In the genomic region with DNA sequence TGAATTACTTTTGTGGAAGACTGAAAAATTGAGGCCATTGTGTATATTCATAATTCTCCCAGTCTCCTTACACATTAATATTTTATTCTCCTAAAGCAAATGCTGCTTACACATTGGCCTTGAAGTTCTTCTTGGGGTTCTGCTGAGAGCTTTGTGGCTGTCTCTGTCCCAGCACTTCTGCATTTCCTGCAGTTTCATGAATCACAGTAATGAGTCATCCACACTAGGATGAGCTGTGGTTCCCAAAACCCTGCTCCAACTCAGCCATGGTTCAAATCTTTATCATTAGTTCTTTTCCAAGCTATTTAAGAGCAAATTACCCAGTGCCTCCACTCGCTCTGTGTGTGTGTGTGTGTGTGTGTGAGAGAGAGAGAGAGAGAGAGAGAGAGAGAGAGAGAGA, we compare ENCODE assay signal across 18 mouse cellular contexts. TPM values are rescaled to one million over a fixed set of nuclear protein-coding genes. Genes with fewer than 3 reads are reported as not detected.
DNase-seq lines count a peak whose midpoint lies in the region; ATAC-seq and TF ChIP-seq lines count a peak whose summit lies in the region.
"Had no signal": no experiment of that assay in that cellular context is flagged by ENCODE, and none has a peak within 500 bp of the region (broad histone marks: within the 10 kb centered on the region; RNA-seq: fewer than 3 reads in every experiment).

No protein-coding gene starts in this region.

- H3K4me1 ChIP-seq in stomach, postnatal 0 days (replicated peaks; ENCODE audit: control insufficient read depth, insufficient read depth), result 0 out of 2 replicates have a peak, but pooled peaks cover 3% of the 10 kb centered on the region
- no peaks in the 10 kb centered on the region for H3K4me1 ChIP-seq in midbrain, embryonic 16.5 days (ENCODE audit: control insufficient read depth, insufficient read depth, low read length)
- H3K4me1 ChIP-seq: intestine, embryonic 15.5 days had no signal

- no peaks in the 10 kb centered on the region for H3K27me3 ChIP-seq in stomach, postnatal 0 days (ENCODE audit: control insufficient read depth, insufficient read depth, low read length)
- H3K27me3 ChIP-seq in midbrain, embryonic 16.5 days (ENCODE audit: control insufficient read depth, insufficient read depth, low read depth, low read length), result no peaks in the 10 kb centered on the region
- H3K27me3 ChIP-seq: intestine, embryonic 15.5 days had no signal

- TF ChIP-seq EP300 in stomach, postnatal 0 days (optimal IDR thresholded peaks at IDR 0.05), result no peak

- no peak overlapping the region for H3K4me3 ChIP-seq in left cerebral cortex, adult 2 months
- H3K4me3 ChIP-seq in stomach, postnatal 0 days (ENCODE audit: low read depth, low read length), result no peak overlapping the region
- H3K4me3 ChIP-seq in midbrain, embryonic 16.5 days (ENCODE audit: low read depth, low read length), result no peak overlapping the region
- H3K4me3 ChIP-seq: gastrocnemius, adult 2 months; intestine, embryonic 15.5 days had no signal

- H3K27ac ChIP-seq in left cerebral cortex, adult 2 months, result peak overlapping the region; percentile 33; the same call in 1 of the 2 replicates
- no peak overlapping the region for H3K27ac ChIP-seq in stomach, postnatal 0 days (replicated peaks)
- H3K27ac ChIP-seq in midbrain, embryonic 16.5 days (ENCODE audit: low read length), result no peak overlapping the region
- H3K27ac ChIP-seq: gastrocnemius, adult 2 months; intestine, embryonic 15.5 days had no signal

- TF ChIP-seq CTCF in left cerebral cortex, adult 2 months (IDR thresholded peaks at IDR 0.05), result no peak
- TF ChIP-seq CTCF in stomach, postnatal 0 days (IDR thresholded peaks at IDR 0.05; ENCODE audit: low read depth), result no peak

- no peak overlapping the region for H3K4me2 ChIP-seq in stomach, postnatal 0 days (replicated peaks; ENCODE audit: low read depth)
- H3K4me2 ChIP-seq in midbrain, embryonic 16.5 days (ENCODE audit: low read length), result no peak overlapping the region
- H3K4me2 ChIP-seq: intestine, embryonic 15.5 days had no signal

- intact Hi-C loops in left cerebral cortex, adult 2 months (cut with DNase I), result no loop called here
- intact Hi-C loops in left cerebral cortex, postnatal 4 days (cut with DNase I), result no loop called here

- no peak for DNase-seq in left cerebral cortex, adult 2 months (ENCODE audit: extremely low spot score in 1 of 2, low spot score in 2 of 2)
- no peak for DNase-seq in left cerebral cortex, postnatal 4 days
- DNase-seq in Muller cell, postnatal 12 days (ENCODE audit: inconsistent ontology term), result peak; percentile 38
- DNase-seq in stomach, postnatal 0 days (ENCODE audit: low spot score), result peak; percentile 4
- no peak for DNase-seq in spleen, adult 12 weeks (ENCODE audit: low spot score)
- DNase-seq: cerebellum, adult 8-10 months; gastrocnemius, adult 2 months; retina, postnatal 1 day had no signal

- H3K9me3 ChIP-seq in stomach, postnatal 0 days (ENCODE audit: control insufficient read depth, low read length), result no peaks in the 10 kb centered on the region
- H3K9me3 ChIP-seq in midbrain, embryonic 16.5 days (replicated peaks; ENCODE audit: control insufficient read depth, low read length, poor library complexity, severe bottlenecking), result no peaks in the 10 kb centered on the region
- H3K9me3 ChIP-seq: intestine, embryonic 15.5 days had no signal

- no peak overlapping the region for H3K9ac ChIP-seq in stomach, postnatal 0 days (ENCODE audit: low read length)
- H3K9ac ChIP-seq in midbrain, embryonic 16.5 days (ENCODE audit: low read depth, low read length), result no peak overlapping the region
- H3K9ac ChIP-seq: intestine, embryonic 15.5 days had no signal

- WGBS in stomach, postnatal 0 days, result 88% methylated on average over 1 of the region's 1 CpGs
- WGBS in midbrain, embryonic 16.5 days, result 95% methylated on average over 1 of the region's 1 CpGs

- H3K36me3 ChIP-seq in stomach, postnatal 0 days (ENCODE audit: control insufficient read depth, insufficient read depth, low read length), result no peaks in the 10 kb centered on the region; the same call in 1 of the 2 replicates
- H3K36me3 ChIP-seq in midbrain, embryonic 16.5 days (ENCODE audit: control insufficient read depth, insufficient read depth, low read length), result no peaks in the 10 kb centered on the region
- H3K36me3 ChIP-seq: intestine, embryonic 15.5 days had no signal

- peak; percentile 79 for ATAC-seq in granulocyte monocyte progenitor cell, adult 5-6 weeks (replicated peaks; ENCODE audit: poor library complexity, severe bottlenecking)
- no peak for ATAC-seq in stomach, postnatal 0 days (ENCODE audit: low FRiP score, low TSS enrichment)
- no peak for ATAC-seq in midbrain, embryonic 16.5 days
- ATAC-seq: intestine, embryonic 15.5 days had no signal

RNA-seq across cellular contexts. Expression of a gene that starts 22.3 kb away (rescaled TPM):
- under 1 TPM; 0.44 to 0.66 TPM for total RNA-seq in left cerebral cortex, adult 2 months (2021)
- under 1 TPM; 0.44 to 0.66 TPM for total RNA-seq in left cerebral cortex, postnatal 4 days (2021)
- total RNA-seq in granulocyte monocyte progenitor cell, adult 5-6 weeks (2014; fragmentation: Nextera tagmentation), result 3.2 and 3.3 TPM in 2 replicates
- 3.4 and 3.7 TPM in 2 replicates for total RNA-seq in granulocyte monocyte progenitor cell, adult 5-6 weeks (2017)
- polyA plus RNA-seq in stomach, postnatal 0 days (2015; fragmentation: Nextera tagmentation; extraction: Ambion mirVana), result 1.8 and 2.0 TPM in 2 replicates
- polyA plus RNA-seq in midbrain, embryonic 16.5 days (2015; fragmentation: Nextera tagmentation; extraction: Ambion mirVana), result 0.76 and 0.89 TPM in 2 replicates

RNA-seq across cellular contexts. Expression of a gene that starts 47.2 kb away (rescaled TPM):
- not detected for total RNA-seq in left cerebral cortex, adult 2 months (2021)
- under 1 TPM in 1 of 2 experiments, not detected in 1; 0.44 TPM for total RNA-seq in left cerebral cortex, postnatal 4 days (2021)
- total RNA-seq in granulocyte monocyte progenitor cell, adult 5-6 weeks (2014; fragmentation: Nextera tagmentation), result not detected in 2 replicates
- not detected in 2 replicates for total RNA-seq in granulocyte monocyte progenitor cell, adult 5-6 weeks (2017)
- not detected in 2 replicates for polyA plus RNA-seq in stomach, postnatal 0 days (2015; fragmentation: Nextera tagmentation; extraction: Ambion mirVana)
- not detected in 2 replicates for polyA plus RNA-seq in midbrain, embryonic 16.5 days (2015; fragmentation: Nextera tagmentation; extraction: Ambion mirVana)
- total RNA-seq: adrenal gland, postnatal 36 days; gastrocnemius, adult 2 months; hematopoietic stem cell, adult 5-6 weeks; megakaryocyte-erythroid progenitor cell, adult 5-6 weeks had no signal
- polyA plus RNA-seq: intestine, embryonic 15.5 days; large intestine, adult 2 months; liver, embryonic 16.5 days; neural tube, embryonic 11.5 days; urinary bladder, adult 2 months had no signal

Comparison
In these comparisons a context has a peak if more than half of its experiments do, and no peak if none do; other contexts are left out.
1. DNase-seq: peak in Muller cell, postnatal 12 days (single experiment) and stomach, postnatal 0 days (single experiment); none in left cerebral cortex, adult 2 months (0 of 2), left cerebral cortex, postnatal 4 days (single experiment) and spleen, adult 12 weeks (single experiment).